Mouse (Mus musculus): Measurements from ENCODE around the gene Gpd2. TPM values are rescaled to one million over a fixed set of nuclear protein-coding genes. Genes with fewer than 3 reads are reported as not detected.

The Gpd2 gene
- polyA plus RNA-seq (2016; fragmentation: Nextera tagmentation; extraction: Ambion mirVana): 14.9 and 16.6 TPM in 2 replicates

DNA sequence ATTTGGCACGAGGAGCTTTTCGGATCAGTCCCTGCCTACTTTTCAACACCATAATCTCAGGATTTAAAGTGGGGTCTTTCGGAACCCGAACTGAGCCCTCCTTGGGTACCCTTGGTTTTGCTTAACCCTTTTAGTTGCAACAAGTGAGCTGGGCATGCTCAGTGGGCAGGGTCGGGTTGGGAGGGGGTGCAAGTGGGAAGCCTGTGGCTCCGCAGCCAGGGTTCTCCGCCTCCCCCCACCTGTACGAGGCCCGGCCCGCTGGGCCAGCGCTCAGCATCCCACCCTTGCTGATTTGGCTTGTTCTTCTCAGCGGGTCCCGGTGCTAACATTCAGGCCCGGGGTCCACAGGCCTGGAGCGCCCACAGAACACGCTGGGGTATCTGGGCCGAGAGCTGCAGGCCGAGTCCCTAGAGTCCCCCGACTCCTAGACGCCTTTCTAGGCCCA, at the start of gene Gpd2:
Gene Gpd2 (plus strand): TSS at position 161 of the 445 bp plus-strand sequence.
- Histone ChIP-seq H3K27ac (ENCODE audit: poor library complexity, severe bottlenecking) (peak within 1 kb of the TSS; percentile 68; the same call in 1 of the 2 replicates), H3K36me3 (no peaks in the 10 kb centered on the region), H3K9ac (peak within 1 kb of the TSS; percentile 86), H3K9me3 (replicated peaks) (no peaks in the 10 kb centered on the region), H3K4me2 (peak within 1 kb of the TSS; percentile 80), H3K4me1 (replicated peaks) (0 out of 2 replicates have a peak, but pooled peaks cover 2% of the 10 kb centered on the region), H3K4me3 (peak within 1 kb of the TSS; percentile 88), H3K27me3 (replicated peaks) (no peaks in the 10 kb centered on the region)
- WGBS: 6% methylated on average over 20 of the region's 20 CpGs
- ATAC-seq (ENCODE audit: insufficient number of reproducible peaks, low FRiP score): peak; percentile 37; the same call in 1 of the 2 replicates

DNA sequence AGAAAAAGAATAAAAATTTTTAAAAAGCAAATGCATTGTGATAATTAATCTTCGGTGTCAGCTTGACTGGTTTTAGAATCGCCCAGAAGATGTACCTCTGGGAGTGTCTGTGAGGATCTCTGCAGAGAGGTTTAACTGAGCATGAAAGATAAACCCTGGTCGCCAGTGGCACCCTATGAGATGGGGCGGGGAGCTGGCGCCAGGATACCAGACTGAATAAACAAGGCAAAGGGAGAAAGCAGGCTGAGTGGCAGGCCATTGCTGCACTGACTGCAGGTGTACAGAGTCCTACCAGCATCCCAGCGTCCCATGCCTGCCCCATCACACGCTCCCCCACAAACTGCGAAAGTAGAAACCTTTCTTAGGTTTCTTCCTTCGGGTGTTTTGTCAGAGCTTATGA, 49.2 kb upstream of the Gpd2 start:
- H3K27ac ChIP-seq (ENCODE audit: poor library complexity, severe bottlenecking): no peak overlapping the region
- no peak for ATAC-seq (ENCODE audit: insufficient number of reproducible peaks, low FRiP score)
- H3K4me3 ChIP-seq: no peak overlapping the region
- 54% methylated on average over 9 of the region's 9 CpGs for WGBS
- no peaks in the 10 kb centered on the region for H3K9me3 ChIP-seq (replicated peaks)
- no peaks in the 10 kb centered on the region for H3K4me1 ChIP-seq (replicated peaks)
- H3K36me3 ChIP-seq: no peaks in the 10 kb centered on the region
- no peak overlapping the region for H3K4me2 ChIP-seq
- H3K27me3 ChIP-seq (replicated peaks): no peaks in the 10 kb centered on the region
- no peak overlapping the region for H3K9ac ChIP-seq

DNA sequence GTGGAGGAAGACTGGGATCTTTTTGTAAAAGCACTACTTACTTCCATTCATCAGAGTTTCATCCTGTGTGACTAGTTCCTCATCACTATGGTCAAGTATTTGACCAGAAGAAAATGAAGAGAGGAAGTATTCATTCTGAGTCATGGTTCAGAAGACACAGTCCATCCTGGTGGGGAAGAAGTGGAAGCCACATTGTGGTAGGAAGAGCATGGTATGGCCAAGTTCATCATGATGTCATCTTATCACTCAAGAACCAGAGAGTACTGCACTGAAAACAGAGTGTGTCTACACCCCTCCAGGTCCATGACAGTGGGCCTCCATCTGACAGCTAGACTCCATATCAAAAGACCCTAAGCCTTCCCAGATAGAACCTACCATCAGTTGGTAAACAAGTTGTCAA, 46.6 kb upstream of the Gpd2 start:
- H3K4me1 ChIP-seq (replicated peaks): no peaks in the 10 kb centered on the region
- no peak overlapping the region for H3K27ac ChIP-seq (ENCODE audit: poor library complexity, severe bottlenecking)
- no peak overlapping the region for H3K4me2 ChIP-seq
- H3K36me3 ChIP-seq: no peaks in the 10 kb centered on the region
- no peaks in the 10 kb centered on the region for H3K9me3 ChIP-seq (replicated peaks)
- ATAC-seq (ENCODE audit: insufficient number of reproducible peaks, low FRiP score): no peak
- no peaks in the 10 kb centered on the region for H3K27me3 ChIP-seq (replicated peaks)
- no peak overlapping the region for H3K9ac ChIP-seq
- no peak overlapping the region for H3K4me3 ChIP-seq

DNA sequence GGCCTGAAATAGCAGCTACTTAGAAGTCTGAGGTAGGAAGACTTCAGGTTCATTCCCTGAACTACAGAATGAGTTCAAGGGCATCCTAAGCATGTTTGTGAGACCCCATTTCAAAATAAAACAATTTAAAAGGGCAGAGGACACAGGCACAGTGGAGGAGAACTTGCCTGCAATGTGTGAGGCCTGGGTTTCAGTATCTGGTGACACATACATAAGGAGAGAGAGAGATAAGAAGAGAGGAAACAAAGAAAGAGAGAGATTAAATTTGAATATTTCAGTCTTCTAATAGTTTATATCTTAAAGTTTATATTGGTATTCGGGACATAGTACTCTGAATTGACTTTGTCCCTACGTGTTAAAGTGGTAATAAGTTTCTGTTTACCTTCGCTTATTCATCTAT, 38.4 kb upstream of the Gpd2 start:
- Histone ChIP-seq H3K36me3 (no peaks in the 10 kb centered on the region), H3K4me1 (replicated peaks) (no peaks in the 10 kb centered on the region; the same call in 1 of the 2 replicates), H3K4me3 (no peak overlapping the region), H3K9me3 (replicated peaks) (no peaks in the 10 kb centered on the region), H3K4me2 (no peak overlapping the region), H3K27me3 (replicated peaks) (no peaks in the 10 kb centered on the region), H3K9ac (no peak overlapping the region), H3K27ac (ENCODE audit: poor library complexity, severe bottlenecking) (no peak overlapping the region)
- no peak for ATAC-seq (ENCODE audit: insufficient number of reproducible peaks, low FRiP score)
- WGBS: 76% methylated on average over 3 of the region's 3 CpGs

DNA sequence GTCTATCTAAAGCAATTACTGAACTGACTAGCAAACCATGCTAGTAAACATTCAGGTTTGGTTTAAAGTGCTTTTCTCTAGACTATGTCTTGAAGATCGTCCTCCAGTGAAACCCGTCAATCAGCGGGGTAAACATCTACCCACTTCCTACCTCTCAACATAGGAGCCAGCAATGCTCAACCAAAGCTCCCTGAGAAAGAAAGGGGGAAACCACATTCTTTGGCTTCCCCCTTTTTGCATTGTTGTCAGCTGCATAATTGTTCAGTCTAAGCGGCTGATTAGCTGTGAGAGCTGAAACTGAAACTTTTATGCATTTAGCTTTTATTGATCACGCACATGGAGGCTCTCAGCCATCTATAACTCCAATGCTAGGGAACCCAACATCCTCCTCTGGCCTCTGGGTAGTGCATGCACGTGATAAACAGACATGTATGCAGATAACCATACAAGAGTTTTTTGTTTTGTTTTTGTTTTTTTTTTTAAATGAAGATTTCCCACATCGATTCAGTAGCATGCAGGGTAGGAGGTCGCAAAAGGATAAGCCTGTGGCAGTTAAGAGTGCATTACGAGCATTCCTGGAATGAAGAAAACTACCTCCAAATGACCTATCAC, 28.9 kb upstream of the Gpd2 start:
- no peak overlapping the region for H3K4me3 ChIP-seq
- no peaks in the 10 kb centered on the region for H3K36me3 ChIP-seq
- no peaks in the 10 kb centered on the region for H3K27me3 ChIP-seq (replicated peaks)
- no peak overlapping the region for H3K27ac ChIP-seq (ENCODE audit: poor library complexity, severe bottlenecking)
- no peak for ATAC-seq (ENCODE audit: insufficient number of reproducible peaks, low FRiP score)
- no peaks in the 10 kb centered on the region for H3K9me3 ChIP-seq (replicated peaks)
- H3K9ac ChIP-seq: no peak overlapping the region
- 80% methylated on average over 9 of the region's 9 CpGs for WGBS
- H3K4me1 ChIP-seq (replicated peaks): no peaks in the 10 kb centered on the region
- H3K4me2 ChIP-seq: no peak overlapping the region

DNA sequence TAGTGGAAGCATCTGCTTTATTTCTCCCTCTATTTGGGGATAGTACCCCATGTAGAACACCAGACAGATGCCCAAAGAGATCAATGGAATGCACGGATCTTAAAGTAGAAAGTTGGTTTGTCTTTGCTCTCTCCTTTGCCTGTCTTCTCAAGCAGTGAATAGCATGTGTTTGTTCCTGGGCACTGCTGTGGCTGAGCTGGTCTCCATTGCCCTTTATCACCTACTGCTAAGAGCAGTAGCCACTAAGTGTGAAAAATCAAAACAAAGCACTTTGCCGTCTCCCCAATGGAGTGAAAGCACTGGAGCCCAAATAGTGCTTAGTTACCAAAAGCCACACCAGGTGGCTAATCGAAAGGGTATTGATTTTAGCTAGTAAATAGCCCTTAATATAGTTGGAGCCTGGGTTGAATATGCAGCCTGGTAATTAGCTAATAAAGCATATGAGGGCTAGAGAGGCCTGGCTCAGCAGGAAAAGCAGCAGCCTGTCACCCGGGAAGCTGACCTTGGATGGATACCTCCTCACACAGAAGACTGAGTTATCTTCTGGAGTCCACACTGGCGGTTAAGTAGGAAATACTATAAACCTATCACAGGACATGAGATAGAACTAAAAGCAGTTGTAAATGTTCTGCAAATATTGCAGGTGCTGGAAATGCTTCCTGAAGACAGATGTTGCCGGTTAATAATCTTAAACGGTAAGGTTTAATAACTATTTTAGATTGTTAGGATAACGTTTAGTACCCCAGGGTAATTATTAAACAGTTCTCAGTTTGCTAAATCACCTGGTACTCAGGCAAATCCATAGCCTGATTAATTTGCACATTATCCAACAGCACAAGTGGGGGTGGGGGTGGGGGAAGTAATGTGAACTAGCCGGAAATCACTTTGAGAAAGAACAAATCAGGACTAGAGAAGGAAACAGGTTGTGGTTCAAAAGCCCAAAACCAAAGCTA, 26.1 kb upstream of the Gpd2 start:
- WGBS: 73% methylated on average over 9 of the region's 9 CpGs
- Histone ChIP-seq H3K4me2 (no peak overlapping the region), H3K27ac (ENCODE audit: poor library complexity, severe bottlenecking) (no peak overlapping the region), H3K27me3 (replicated peaks) (no peaks in the 10 kb centered on the region), H3K4me1 (replicated peaks) (no peaks in the 10 kb centered on the region), H3K9me3 (replicated peaks) (peaks cover 4% of the 10 kb centered on the region; the same call in 1 of the 2 replicates), H3K36me3 (no peaks in the 10 kb centered on the region), H3K9ac (no peak overlapping the region), H3K4me3 (no peak overlapping the region)
- no peak for ATAC-seq (ENCODE audit: insufficient number of reproducible peaks, low FRiP score)

DNA sequence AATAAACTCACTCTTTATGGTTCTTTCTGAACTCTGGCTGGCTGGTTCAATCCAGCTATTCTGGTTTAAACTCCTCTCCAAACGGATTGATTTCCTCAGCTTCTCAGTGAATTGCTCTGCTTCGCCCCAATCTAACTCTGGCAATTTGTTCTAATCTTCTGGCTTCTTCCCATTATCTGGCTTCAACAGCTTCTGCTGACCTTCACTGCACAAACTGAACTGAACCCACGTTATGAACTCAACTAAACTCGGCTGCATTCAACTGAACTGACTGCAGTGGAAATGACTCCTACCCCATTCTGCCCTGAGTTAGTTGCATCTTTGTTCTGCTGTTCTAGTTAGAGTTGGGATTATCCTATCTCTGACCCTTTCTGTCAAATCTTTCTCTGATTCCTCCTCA, 24.1 kb upstream of the Gpd2 start:
- WGBS: 74% methylated on average over 4 of the region's 4 CpGs
- Histone ChIP-seq H3K4me3 (no peak overlapping the region), H3K4me1 (replicated peaks) (no peaks in the 10 kb centered on the region), H3K9me3 (replicated peaks) (peaks cover 4% of the 10 kb centered on the region; the same call in 1 of the 2 replicates), H3K27me3 (replicated peaks) (no peaks in the 10 kb centered on the region), H3K4me2 (no peak overlapping the region), H3K27ac (ENCODE audit: poor library complexity, severe bottlenecking) (no peak overlapping the region), H3K36me3 (no peaks in the 10 kb centered on the region), H3K9ac (no peak overlapping the region)
- no peak for ATAC-seq (ENCODE audit: insufficient number of reproducible peaks, low FRiP score)

DNA sequence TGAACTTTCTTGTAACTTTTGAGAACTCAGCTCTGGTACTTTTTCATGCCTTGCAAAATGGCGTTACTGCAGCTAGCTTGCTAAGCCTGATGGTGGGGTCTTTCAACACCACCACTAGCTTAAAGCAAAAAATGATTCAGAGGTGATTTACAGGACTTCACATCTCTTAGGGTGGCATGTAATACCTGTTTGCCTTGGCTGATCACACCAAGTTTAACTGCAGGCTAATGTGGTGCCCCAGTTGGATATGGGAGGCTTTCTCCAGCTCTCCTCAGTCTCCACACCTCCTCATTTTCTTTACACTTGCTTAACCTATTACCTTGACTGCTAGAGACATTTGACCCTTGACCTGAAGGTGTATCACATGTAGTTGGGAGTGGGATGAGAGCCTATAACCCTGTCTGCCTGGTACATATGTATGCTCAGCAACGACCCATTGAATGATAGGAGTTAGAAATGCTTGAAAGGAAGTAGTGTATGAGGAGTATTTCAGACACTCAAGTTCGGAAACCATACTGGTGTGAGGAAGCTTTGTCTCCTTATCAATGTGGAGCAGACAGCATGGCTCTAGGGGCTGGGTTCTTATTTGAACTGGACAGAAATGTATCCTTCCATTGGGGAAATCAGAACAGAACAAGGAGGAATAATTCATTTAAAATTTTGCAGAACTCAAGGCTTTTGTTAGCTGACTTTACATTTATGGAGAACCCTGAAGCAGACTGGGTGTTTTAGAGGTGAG, 14.0 kb upstream of the Gpd2 start:
- WGBS: 64% methylated on average over 3 of the region's 3 CpGs
- ATAC-seq (ENCODE audit: insufficient number of reproducible peaks, low FRiP score): no peak
- H3K27ac ChIP-seq (ENCODE audit: poor library complexity, severe bottlenecking): no peak overlapping the region
- no peaks in the 10 kb centered on the region for H3K36me3 ChIP-seq
- H3K4me2 ChIP-seq: no peak overlapping the region
- H3K27me3 ChIP-seq (replicated peaks): 0 out of 2 replicates have a peak, but pooled peaks cover 2% of the 10 kb centered on the region
- H3K4me3 ChIP-seq: no peak overlapping the region
- H3K9me3 ChIP-seq (replicated peaks): no peaks in the 10 kb centered on the region
- H3K9ac ChIP-seq: no peak overlapping the region
- H3K4me1 ChIP-seq (replicated peaks): 0 out of 2 replicates have a peak, but pooled peaks cover 3% of the 10 kb centered on the region

DNA sequence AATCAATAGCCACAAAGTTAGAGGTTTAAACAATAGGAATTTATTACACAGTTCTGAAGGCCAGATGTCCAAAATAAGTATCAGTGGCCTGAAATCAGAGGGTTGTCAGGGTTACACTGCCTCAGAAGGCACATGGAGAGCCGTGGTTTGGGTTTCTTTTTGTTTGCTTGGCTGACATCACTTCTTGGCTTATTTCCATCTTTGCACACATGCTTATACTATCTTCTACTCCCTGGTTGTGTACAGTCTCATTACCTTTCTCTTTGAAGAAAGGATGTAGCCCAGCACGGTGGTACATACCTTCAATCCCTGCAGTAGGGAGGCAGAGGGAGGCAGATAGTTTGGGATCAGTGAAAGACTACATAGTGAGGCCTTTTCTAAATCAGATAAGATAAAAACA, 12.2 kb upstream of the Gpd2 start:
- H3K4me3 ChIP-seq: no peak overlapping the region
- no peak overlapping the region for H3K27ac ChIP-seq (ENCODE audit: poor library complexity, severe bottlenecking)
- 0 out of 2 replicates have a peak, but pooled peaks cover 2% of the 10 kb centered on the region for H3K27me3 ChIP-seq (replicated peaks)
- no peak overlapping the region for H3K9ac ChIP-seq
- no peaks in the 10 kb centered on the region for H3K36me3 ChIP-seq
- H3K4me2 ChIP-seq: no peak overlapping the region
- 34% methylated on average over 2 of the region's 2 CpGs for WGBS
- no peak for ATAC-seq (ENCODE audit: insufficient number of reproducible peaks, low FRiP score)
- no peaks in the 10 kb centered on the region for H3K9me3 ChIP-seq (replicated peaks)
- H3K4me1 ChIP-seq (replicated peaks): 0 out of 2 replicates have a peak, but pooled peaks cover 3% of the 10 kb centered on the region

DNA sequence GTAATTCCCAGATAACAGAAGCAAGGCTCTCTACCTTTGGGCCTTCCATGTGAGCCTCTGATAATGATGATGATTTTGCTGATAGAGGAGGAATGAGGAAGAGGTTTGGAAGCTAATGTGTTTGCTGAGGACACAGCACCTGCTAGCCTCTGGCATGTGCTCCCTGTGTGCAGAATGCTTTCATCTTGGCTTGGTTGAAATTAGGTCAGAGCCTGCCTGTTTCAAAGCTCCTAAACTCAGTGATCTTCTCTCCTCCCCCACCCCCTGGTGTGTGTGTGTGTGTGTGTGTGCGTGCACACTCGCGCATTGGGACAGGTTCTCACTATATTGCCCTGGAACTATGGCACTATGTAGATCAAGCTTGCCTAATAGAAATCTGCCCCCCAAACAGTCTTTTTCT, 10.0 kb upstream of the Gpd2 start:
- H3K4me2 ChIP-seq: no peak overlapping the region

More for the DNA sequence above, 10.0 kb upstream of the Gpd2 start:
- Histone ChIP-seq H3K36me3 (no peaks in the 10 kb centered on the region), H3K4me3 (no peak overlapping the region), H3K27me3 (replicated peaks) (0 out of 2 replicates have a peak, but pooled peaks cover 2% of the 10 kb centered on the region), H3K27ac (ENCODE audit: poor library complexity, severe bottlenecking) (no peak overlapping the region), H3K9me3 (replicated peaks) (no peaks in the 10 kb centered on the region), H3K4me1 (replicated peaks) (0 out of 2 replicates have a peak, but pooled peaks cover 3% of the 10 kb centered on the region), H3K9ac (no peak overlapping the region)
- 87% methylated on average over 3 of the region's 3 CpGs for WGBS
- ATAC-seq (ENCODE audit: insufficient number of reproducible peaks, low FRiP score): no peak

All from heart, embryonic 12.5 days (tissue).